20 mouse cellular contexts compared by ENCODE assay signal in genomic region chr19:32592749-32593148, GRCm38 (mm10).
"Had no signal": no experiment of that assay in that cellular context is flagged by ENCODE, and none has a peak within 500 bp of the region (broad histone marks: within the 10 kb centered on the region; RNA-seq: fewer than 3 reads in every experiment).

No protein-coding gene starts in this region.

- DNase-seq: gastrocnemius, postnatal 14 days; gastrocnemius, postnatal 36 days; heart, adult 18-20 months; heart, postnatal 14 days; heart, postnatal 36 days; kidney, adult 18-20 months; layer of hippocampus, adult 9-11 months; layer of hippocampus, postnatal 36 days; left cerebral cortex, postnatal 4 days had no signal

- ATAC-seq: hindbrain, postnatal 0 days; intestine, embryonic 16.5 days; liver, embryonic 12.5 days had no signal

- H3K27ac ChIP-seq: heart, embryonic 13.5 days; heart, embryonic 15.5 days; hindbrain, embryonic 13.5 days; hindbrain, embryonic 15.5 days; hindbrain, postnatal 0 days; limb, embryonic 13.5 days; limb, embryonic 15.5 days; liver, embryonic 12.5 days; liver, embryonic 14.5 days had no signal

- H3K36me3 ChIP-seq: heart, embryonic 13.5 days; heart, embryonic 15.5 days; hindbrain, embryonic 13.5 days; hindbrain, embryonic 15.5 days; limb, embryonic 13.5 days; limb, embryonic 15.5 days; liver, embryonic 12.5 days had no signal

- H3K9me3 ChIP-seq: heart, embryonic 13.5 days; heart, embryonic 15.5 days; hindbrain, embryonic 13.5 days; hindbrain, embryonic 15.5 days; limb, embryonic 13.5 days; limb, embryonic 15.5 days; liver, embryonic 12.5 days had no signal

- H3K4me3 ChIP-seq: heart, embryonic 13.5 days; heart, embryonic 15.5 days; hindbrain, embryonic 13.5 days; hindbrain, embryonic 15.5 days; limb, embryonic 13.5 days; limb, embryonic 15.5 days; liver, embryonic 12.5 days had no signal

- H3K9ac ChIP-seq: heart, embryonic 13.5 days; heart, embryonic 15.5 days; hindbrain, embryonic 13.5 days; hindbrain, embryonic 15.5 days; limb, embryonic 13.5 days; limb, embryonic 15.5 days; liver, embryonic 12.5 days; liver, embryonic 14.5 days had no signal

- H3K27me3 ChIP-seq: heart, embryonic 15.5 days had no signal

- H3K4me2 ChIP-seq: heart, embryonic 11.5 days; heart, embryonic 13.5 days; heart, embryonic 15.5 days; hindbrain, embryonic 13.5 days; hindbrain, embryonic 15.5 days; limb, embryonic 13.5 days; limb, embryonic 15.5 days; liver, embryonic 12.5 days had no signal
